Mouse (Mus musculus) right cerebral cortex, postnatal 25 days (tissue): ENCODE data around the gene Mark2.

Experiments
- DNase-seq: peaks from one replicate; pipeline ENCODE4 v3.0.0; 2022

Gene Mark2

GRCm38 (mm10) chr19:7265478-7266191 lies 76.0 kb downstream of the Mark2 start:
- DNase-seq = no peak

DNA sequence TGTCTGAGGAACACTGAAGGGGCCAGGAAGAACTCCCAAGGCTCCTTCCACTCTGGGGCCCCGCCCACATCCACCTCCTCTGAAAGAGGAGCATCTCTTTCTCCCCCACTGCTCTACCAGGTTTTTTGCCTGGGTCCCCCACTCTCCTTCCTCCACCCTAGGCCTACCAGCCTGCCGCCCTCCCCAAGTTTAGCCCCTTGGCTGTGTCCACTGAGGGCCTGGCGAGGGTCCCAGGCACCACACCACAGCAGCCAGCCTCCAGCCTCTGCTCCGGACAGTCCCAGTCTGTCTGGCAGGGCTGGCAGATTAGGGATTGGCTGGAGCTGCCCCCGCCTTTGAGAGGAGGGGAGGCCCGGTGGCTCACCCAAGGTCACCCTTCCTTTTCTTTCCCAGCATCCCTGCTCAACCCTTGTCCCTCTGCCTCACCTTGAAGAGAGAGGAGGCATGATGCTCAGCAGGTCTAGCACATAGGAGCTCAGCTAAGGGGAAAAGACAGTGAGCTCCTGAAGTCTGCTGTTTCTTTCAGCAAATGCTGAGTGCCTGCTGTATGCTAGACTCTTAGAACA lies 76.8 kb downstream of the Mark2 start:
- DNase-seq = peak; percentile 38

- peak; percentile 70 for DNase-seq
Observed at GRCm38 (mm10) chr19:7264088-7264765, 77.4 kb downstream of the Mark2 start.

DNA sequence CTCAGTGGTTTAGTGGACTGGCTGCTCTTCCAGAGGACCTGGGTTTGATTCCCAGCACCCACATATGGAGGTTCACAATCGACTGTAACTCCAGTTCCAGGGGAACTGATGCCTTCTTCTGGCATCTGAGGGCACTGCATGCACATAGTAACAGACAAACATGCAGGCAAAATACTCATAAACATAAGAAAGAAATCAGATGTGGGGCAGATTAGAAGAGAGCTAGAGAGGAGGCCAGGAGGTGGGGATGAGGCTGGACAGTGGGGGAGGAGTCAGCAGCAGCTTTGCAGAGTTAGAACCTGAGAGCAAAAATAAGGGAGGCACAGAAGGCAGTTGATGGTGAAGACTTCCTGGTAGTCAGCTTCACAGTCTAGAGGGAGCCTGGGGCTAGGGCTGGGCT lies 79.1 kb downstream of the Mark2 start:
- DNase-seq = no peak

- DNase-seq = no peak
Observed at GRCm38 (mm10) chr19:7261964-7262363, 79.7 kb downstream of the Mark2 start.

GRCm38 (mm10) chr19:7261476-7261875 lies 80.2 kb downstream of the Mark2 start:
- DNase-seq = no peak

- no peak for DNase-seq
Observed at GRCm38 (mm10) chr19:7257881-7258280, 83.8 kb downstream of the Mark2 start.

GRCm38 (mm10) chr19:7246021-7246420 lies 95.6 kb downstream of the Mark2 start:
- DNase-seq = no peak

- DNase-seq = peak; percentile 94
Observed at GRCm38 (mm10) chr19:7240782-7241690, 100.6 kb downstream of the Mark2 start, which contains the start of gene Naa40. Gene Naa40 (minus strand): TSS chr19:7241183.

GRCm38 (mm10) chr19:7240291-7240690 lies 101.4 kb downstream of the Mark2 start:
- DNase-seq = no peak

DNA sequence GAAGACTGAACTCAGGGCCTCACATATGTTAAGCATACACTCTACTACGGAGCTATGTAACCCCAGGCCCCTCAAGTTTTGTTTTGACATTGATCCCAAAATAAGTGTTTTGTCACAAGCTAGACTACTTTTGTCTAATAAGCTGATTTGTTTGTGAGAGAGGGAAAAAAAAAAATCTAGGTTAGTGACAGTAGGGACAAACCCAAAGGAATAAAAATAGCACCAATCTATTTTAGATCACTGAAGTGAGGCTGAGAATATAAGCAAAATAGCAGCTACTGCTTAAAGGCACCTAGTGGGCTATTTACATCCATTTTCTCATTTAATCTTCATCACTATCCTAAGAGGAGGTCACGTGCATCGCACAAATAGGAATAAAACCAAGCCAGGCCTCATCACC lies 102.1 kb downstream of the Mark2 start:
- DNase-seq = no peak

GRCm38 (mm10) chr19:7236742-7237141 lies 104.9 kb downstream of the Mark2 start:
- DNase-seq = no peak

GRCm38 (mm10) chr19:7236011-7236410 lies 105.6 kb downstream of the Mark2 start:
- no peak for DNase-seq

DNA sequence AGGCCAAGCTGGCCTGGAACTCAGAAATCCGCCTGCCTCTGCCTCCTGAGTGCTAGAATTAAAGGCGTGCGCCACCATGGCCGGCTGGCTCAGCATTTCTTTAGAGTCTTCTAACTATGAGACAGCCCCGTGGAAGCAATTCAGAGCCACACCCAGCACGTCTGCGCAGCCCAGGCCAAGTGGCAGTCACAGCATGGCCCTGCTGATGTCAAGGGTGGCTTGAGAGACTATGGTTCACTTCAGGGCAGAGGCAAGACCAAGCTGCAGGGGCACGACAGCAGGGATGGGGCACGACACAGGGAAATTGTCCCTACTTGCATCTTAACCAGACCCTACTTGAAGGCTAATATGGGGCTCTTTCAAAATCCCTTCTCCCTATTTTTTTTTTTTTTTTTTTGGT lies 106.2 kb downstream of the Mark2 start:
- no peak for DNase-seq

DNA sequence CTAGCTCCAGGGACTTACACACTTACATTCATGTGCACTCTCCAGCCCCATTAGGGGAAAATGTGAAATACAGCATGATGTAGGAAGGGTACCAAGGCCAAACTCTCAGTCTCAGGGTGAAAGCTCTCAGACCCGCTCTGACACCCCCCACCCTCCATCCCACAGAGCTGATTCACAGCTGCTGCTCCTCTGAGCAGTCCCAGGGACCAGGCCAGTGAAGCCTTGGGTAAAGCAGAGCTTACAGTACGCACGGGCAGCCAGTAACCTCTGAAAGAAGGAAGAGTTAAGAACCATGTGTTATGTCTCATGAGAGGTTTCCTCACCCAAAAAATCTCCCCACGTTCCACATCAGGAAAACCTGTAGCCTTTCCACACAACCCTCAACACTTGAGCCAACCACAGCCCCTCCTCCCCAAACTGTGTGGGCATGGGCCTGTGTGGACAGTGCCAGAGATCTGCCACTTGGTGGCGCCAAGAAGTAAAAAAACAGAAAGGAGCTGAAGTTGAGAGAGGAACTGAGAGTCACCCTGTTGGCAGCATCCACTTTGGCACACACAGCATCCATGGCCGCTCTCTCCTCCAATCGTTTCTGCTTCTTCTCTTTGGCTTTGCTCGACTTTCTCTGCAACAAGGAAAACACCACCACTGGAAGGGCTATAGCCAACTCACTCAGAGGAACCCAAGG lies 107.0 kb downstream of the Mark2 start:
- peak; percentile 79 for DNase-seq

DNA sequence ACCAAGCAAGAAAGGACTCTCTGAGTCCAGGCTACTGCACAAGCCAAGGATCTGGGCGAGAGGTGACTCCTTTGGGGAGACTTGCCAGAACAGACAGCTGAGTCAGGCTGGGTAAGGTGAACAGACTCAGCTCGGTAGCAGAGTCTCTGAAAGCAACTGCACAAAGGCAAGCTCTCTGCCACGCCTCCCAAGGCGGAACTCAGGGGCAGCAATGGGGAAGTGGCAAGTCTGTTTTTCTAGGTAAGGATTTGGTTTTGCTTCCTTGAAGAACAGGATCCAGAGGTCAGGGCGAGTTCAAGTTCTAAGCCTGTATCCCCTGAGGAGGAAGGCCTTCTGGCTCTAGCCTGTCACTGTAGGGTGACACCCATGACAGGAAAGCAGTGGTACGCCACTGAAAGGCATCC lies 115.1 kb downstream of the Mark2 start:
- DNase-seq = no peak
